Mouse (Mus musculus): Measurements from ENCODE around the gene Cacfd1.

DNA sequence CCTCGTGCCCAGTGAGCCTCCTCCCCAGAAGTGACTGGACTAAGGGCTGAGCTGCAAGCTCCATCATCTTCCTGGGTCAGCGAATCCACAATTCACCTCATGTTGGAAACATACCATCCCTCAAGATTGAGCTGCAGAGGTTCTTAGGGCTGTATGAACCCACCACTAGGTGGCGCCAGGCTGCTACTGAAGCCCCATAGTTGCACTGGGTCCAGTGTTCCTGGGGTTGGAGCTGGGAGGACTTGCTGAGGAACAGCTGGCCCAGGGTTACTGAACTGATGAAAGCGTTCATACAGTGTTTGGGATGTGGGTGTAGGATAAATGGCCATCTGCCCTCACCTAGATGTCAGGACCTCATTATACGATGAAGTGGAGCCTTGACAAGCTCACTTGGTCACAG lies 8.1 kb downstream of the Cacfd1 start:
- TF ChIP-seq POLR2A (IDR thresholded peaks at IDR 0.05; ENCODE audit: extremely low read depth, insufficient read depth, low read length): no peak
- peak; percentile 90 for TF ChIP-seq CTCF (IDR thresholded peaks at IDR 0.05; ENCODE audit: low read depth, low read length)

Measured in liver, adult 2 months (tissue).